Mouse (Mus musculus) ovary, adult 18-20 months (tissue): Measurements from ENCODE around the gene Gm21974.
A peak's percentile ranks its signal among the peaks of the same experiment; 100 is the strongest.
"Not testable (repeated sequence)": the region's sequence is repeated elsewhere in the genome, so short reads cannot be mapped to it uniquely, and the experiment has no call there.

Experiments used
- DNase-seq: peaks from one replicate; pipeline ENCODE4 v3.0.0; 2022; ENCODE audit warnings: low spot score, mixed read lengths

The Gm21974 gene

DNA sequence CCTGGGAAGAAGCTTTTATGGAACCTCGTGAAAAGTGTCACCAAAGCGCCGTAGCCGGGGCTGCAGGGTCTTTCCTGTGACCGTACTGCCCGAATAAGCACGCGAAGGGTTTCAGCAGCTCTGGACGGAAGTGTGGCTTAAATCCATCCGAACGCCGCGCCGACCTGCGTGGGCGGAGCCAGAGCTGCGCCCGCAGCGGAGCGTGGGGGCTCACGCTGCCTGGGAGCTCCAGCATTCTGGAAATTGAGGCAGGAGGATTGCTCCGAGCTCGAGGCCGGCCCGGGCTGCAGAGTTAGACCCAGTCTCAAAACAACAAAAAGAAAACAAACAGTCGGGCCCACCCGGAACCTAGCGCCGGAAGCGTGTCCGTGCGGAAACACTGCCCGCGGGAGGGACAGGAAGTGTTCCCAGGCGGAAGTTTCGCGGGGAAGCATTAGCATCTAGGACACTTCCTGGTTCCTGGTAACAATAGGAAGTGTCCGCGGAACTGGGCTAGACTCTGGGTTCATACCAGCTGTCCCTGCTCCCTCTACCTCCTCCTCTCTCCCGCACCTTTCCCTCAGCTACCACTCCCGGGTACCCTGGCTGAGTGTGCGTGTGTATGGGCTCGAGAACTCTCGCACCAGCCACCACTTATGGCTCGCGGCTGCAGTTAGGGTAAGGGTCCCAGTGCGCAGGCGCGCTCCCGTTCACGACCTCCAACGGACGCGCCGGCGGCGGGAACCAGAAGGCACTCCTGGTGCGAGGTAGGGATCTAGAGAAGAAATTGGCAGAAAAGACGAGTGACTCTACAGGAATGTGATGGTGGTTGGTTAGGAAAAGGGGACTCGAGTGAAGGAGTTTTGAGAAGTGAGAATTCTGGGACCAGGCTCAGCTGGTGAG lies 18.5 kb downstream of the Gm21974 start, which contains the start of gene Zfp668:
Zfp668 (minus strand) TSS at position 362 of the 882 bp plus-strand sequence.
- DNase-seq: peak; percentile 79

DNA sequence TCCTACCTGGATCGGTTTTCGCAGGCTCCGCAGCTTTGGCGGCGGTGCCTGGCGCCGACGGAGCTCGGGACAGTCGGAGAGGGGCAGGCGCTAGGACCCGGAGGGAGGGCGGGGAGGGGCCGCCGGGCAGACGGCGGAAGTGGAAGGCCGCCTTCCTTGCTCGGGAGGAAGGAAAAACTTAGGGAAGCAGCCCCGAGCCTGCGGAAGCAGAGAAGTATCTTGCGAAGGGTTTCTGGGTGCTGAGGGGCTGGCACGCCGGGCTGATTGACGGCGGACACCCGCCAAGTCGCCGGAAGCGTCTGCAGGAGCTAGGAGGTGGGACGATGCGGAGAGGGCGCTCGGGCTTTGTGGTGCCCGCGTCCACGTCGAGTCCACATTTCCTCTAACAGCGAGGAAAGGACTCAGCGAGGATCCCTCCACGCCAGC lies 19.2 kb downstream of the Gm21974 start, which contains the start of gene Zfp646:
Zfp646 (plus strand) TSS at position 181 of the 426 bp plus-strand sequence.
- peak; percentile 63 for DNase-seq

DNA sequence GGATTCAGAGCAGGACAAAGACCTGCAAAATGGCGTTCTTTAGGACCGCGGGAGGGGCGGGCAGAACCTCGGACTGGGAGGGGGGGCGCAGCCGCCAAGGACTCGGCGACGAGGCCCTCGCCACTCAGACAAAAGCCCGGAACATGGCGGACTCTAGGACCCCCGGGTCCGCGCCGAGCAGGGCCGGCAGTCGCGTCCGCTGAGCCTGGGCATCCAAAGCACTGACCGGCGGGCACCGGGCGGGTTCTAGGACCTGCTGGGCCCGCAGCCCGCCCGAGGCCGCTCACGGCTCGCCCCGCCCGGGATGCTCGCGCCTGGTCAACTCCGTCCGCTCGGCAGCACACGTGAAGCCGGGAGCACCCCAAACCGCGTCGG lies 19.6 kb downstream of the Gm21974 start:
- peak; percentile 92 for DNase-seq

DNA sequence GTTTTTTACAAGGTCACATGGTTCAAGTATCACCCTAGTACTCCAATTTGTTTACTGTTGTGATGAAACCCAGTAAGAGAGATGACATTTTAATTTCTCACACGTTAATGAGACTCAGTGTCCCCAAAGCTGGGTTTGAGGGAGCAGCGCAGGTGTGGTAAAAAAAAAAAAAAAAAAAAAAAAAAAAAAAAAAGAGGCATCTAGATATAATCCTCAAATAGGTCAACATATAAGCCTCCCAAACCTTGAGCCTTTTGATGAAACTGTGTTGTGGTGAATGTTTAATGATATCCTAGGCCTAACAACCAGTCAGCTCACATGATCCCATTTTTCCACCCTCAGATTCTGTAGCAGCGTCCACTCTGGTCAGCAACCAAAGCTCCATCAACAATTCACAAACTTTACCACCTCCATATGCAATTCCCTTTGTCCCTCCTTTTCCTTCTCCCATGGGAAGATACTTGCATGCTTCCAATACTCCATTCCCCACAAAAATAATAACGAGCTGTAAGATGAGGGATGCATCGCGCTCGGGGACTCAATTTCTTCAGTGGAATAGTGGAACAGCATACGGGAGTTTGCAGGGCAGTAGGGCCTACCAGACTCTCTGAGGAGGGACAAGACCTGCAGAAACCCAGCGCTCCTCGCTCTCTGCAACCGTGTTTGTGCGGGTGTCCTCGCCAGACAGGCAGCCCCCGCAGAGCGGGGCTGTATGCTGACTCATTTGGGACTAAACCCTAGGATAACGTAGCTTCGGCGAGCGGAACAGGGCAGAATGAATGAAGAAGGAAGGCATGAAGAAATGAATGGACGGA lies 20.2 kb downstream of the Gm21974 start:
- DNase-seq: no peak

DNA sequence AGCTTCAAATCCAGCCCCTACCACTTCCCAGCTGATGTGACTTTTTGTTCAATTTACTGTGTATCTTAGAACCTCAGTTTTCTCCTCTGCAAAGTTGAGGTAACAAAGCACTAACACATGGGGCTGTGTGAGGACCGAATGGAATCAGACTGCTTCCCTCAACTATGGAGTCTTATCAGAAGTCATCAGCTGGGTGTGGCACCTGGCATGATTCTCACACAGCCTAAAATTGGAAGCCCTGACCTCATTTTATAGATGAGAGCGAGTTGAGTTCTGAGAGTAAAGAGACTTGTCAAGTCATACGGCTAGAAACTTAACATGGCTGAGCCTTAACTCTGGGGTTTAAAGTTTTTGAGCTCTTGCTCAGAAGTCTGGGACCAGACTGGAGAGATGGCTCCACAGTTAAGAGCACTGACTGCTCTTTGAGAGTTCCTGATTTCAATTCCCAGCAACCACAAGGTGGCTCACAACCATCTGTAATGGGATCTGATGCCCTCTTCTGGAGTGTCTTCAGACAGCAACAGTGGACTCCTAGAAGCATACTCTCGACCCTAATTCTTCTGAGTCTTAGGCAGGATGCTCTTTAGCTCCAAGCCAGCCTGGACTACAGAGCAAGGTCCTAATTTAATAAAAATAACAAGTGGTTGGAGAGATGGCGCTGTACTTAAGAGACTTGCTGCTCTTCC lies 25.0 kb downstream of the Gm21974 start:
- DNase-seq: no peak

DNA sequence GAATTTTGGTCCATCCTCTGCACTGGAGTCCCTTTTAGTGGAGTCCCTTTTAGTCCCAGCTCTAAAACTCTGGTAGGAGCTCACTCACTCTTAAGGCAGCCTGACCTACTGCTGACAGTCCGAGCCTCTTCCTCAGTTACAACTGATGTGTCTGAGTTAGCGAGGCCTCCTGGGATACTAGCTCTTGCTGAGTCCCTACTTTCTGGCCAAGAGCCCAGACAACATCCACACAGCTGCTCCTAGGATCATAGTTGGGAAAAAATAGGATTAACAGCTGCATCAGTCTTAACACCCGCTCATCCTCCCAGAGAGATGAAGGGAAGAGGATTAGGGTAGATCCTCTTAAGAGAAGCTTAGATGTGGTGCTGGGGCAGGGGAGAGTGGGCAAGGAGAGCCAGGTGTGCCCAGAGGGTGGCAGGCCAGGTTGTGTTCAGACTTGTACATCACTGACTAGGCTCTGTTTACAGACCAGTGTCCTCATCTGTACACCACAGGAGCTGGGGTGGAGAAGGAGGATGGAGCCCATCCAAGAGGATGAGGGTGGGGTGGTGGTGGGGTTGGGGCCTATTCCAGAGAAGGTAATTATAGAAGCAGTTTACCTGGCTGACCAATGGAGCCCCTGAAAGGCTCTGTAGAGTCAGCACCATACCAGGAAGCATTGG lies 26.0 kb downstream of the Gm21974 start:
- no peak for DNase-seq

DNA sequence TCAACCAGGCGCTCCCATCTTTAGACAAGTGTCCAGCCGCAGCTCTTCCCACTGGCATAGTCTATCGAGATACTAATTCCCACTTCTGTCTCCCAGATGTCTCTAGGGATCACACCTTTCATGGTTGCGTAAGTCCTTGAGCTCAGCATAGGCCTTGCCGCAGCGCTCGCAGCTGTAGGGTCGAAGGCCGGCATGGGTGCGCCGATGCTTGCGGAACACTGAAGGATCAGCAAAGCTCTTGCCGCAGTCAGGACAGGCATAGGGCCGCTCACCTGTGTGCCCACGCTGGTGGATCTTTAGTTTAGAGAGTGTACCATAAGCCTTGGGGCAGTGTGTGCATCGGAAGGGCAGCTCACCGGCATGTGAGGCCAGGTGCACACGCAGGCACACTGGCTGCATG lies 27.6 kb downstream of the Gm21974 start:
- no peak for DNase-seq

DNA sequence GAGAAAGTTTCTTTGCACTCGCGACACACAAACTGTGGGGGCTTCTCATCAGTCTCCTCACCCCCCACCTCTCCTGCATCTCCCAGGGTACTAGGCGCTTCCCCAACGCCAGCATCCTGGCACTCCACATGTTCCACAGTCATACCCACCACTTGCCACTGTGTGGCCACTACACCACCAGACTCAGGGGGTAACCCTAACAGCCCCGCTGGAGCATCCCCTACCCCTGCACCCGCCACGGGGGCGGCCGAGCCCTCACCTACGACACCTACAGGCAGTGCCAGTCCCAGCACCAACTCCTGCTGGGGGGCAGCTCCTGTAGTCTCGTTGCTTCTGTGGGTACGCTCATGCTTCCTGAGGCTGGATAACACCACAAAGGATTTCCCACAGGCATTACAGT lies 28.8 kb downstream of the Gm21974 start:
- no peak for DNase-seq

DNA sequence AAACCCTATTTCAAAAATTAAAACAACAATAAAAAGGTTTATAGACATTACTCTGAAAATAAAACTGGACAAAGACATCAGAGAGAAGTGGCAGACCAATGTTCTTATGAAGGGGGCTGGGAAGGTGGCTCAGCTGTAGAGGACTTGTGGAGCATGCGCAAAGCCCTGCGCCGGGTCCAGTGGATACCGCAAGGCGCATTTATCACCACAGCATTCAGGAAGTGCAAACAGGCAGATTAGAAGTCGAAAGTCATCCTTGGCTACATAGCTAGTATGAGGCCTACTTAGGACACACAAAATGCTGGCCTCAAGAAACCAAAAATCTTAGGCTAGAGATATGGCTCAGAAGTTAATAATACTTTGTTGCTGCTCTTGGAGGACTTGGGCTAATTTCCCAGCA lies 37.0 kb downstream of the Gm21974 start:
- no peak for DNase-seq

DNA sequence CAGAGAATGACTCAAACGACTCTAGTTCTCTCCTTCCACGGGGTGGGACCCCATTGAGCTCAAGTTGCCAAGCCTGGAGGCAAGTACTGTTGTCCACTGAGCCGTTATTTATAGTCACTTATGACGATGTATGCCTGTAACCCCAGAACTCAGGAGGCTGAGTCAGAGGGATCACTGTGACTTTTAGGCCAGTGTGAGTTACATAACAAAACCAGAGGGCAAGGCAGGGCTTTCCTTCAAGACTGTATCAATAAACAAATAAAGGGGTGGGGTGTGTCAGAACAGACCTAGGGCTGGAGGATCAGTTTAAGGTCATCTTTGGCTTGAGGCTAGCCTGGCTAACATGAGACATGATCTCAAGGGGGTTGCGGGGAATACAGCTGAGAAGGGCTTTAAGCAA lies 44.3 kb downstream of the Gm21974 start:
- no peak for DNase-seq

DNA sequence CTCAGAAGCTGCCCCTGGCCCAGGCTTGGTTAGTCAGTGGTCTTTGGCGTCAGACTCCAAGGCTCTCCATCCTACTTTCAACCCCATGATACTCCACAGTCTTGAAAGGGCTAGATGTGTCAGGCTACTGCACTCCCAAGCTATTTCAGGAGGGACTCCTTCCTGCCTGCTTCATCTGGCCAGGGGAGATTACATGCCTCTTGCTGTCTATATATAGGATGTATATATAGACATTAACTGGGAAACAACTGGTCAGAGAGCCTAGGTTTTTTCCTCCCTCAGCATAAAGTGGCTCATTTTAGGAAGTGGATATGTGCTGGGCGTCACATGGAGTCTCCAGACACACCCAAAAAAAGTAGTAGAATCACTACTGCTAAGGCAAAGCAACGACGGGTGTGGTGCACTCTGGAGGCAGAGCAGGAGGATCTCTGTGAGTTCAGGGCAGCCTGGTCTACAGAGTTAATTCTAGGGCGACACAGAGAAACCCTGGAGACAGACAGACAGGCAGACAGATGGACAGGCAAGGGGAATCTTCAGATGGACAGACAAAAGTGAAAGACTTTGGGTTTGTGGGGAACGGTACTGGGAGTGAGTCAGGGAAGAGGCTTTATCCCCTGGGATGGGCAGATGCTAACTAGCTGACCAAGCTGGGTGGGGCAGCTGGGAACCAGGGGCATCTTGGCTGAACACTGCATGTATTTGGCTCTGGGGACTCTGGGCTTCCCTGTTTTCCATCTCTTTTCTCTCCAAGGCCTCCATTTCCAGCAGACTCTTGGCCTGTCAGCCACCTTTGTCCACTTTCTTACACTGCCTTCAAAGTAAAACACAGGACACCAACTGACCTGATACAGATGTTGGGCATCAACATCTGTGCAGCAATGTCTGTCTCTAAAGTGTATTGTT lies 45.0 kb downstream of the Gm21974 start:
- DNase-seq: no peak

DNA sequence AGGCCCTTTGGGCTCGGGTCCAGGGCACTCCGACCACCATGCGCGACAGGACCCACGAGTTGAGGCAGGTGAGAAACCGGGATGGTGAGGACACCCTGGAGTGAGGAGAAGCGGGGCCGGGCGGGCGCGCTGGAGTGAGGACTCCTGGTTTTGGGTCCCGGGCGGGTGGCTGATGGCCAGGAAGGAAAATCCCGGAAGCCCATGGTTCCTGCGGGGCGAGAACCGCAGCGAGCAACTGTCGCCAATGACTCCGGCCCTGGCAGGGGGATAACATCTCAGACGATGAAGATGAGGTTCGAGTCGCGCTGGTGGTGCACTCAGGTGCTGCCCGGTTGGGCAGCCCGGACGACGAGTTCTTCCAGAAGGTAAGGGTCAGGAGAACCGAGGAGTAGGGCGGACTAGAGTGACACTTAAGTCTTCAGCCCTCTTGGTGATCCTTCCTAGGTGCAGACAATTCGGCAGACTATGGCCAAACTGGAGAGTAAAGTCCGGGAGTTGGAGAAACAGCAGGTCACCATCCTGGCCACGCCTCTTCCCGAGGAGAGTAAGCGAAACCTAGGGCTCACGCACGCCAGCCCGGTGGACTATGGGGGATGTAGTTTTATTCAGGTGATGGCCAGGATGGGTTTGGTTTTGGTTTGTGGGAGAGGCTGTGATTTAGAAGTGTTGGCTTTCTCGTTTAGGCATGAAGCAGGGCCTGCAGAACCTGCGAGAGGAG lies 53.1 kb downstream of the Gm21974 start:
- DNase-seq: peak; percentile 66

DNA sequence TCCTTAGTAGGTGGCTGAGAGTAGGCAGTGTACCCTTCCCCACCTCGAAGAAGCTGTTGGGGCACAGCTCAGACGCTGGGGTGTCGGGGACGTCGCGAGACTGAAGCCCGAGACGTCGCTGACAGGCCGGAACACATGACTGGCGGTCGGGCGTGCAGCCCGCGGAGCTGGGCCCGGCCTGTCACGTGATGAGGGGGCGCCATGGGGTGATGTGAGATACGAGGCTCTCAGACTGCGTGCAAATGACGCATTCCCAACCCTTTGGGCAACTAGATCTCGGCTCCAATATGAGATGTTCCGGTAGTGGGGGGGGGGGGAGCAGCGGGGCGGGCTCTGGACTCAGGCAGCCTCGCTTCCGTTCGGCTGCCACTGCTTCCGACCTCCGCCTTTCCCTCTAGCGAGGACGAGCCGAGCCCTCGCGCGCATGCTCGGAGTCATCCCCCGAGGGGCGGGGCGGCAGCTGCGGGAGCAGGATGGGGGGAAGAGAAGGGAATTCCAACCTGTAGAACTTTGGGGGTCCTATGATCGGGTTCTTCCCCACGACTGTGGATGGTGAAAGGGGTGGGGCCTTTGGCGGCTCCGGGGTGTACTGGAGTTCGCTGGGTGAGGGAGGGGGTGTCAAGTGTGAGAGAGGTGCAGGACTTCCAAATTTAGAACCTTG lies 53.8 kb downstream of the Gm21974 start:
- peak; percentile 91 for DNase-seq

DNA sequence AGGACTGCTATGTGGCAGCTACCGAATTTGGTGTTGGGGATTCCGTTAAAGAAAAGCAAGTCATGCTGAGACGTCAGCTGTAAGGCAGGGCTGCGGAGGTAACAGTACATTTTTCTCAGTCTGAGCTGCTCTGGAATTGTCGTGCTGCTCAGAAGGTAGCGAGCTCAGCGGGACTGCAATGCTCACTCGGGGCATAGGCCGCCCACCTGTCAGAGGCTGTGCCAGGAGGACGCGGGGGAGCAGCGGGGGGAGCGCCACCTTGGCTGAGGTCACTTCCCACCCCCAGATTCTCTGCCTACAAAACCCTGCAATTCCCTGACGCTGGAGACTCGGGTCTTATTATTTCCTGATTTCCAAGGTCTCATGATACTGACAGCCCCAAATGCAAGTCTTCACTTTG lies 54.4 kb downstream of the Gm21974 start:
- peak; percentile 34 for DNase-seq

DNA sequence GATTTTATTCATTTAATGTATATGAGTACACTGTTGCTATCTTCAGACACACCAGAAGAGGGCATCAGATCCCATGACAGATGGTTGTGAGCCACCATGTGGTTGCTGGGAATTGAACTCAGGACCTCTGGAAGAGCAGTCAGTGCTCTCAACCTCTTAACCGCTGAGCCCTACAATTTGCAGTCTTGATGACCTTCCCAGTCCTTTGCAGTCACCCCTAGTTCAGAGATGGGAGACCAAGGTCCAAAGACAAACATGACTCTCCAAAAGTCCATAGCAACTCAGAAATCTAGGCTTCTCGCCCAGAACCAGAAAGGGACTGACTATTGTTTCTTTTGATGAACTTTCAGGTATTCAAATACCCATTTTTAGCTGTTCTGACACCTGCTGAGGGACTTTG lies 55.2 kb downstream of the Gm21974 start:
- not testable (repeated sequence) for DNase-seq

DNA sequence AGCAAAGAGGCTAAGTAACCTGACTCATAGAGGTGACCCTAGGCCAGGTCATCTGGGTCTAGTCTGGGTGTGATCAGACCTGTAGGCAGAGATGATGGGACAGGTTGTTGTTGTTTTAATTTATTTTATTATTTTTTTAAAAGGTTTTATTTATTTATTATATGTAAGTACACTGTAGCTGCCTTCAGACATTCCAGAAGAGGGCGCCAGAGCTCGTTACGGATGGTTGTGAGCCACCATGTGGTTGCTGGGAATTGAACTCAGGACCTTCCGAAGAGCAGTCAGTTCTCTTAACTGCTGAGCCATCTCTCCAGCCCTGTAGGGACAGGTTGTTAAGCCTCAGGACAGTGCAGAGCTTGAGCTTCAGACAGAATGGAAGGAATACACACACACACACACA lies 57.4 kb downstream of the Gm21974 start:
- not testable (repeated sequence) for DNase-seq

DNA sequence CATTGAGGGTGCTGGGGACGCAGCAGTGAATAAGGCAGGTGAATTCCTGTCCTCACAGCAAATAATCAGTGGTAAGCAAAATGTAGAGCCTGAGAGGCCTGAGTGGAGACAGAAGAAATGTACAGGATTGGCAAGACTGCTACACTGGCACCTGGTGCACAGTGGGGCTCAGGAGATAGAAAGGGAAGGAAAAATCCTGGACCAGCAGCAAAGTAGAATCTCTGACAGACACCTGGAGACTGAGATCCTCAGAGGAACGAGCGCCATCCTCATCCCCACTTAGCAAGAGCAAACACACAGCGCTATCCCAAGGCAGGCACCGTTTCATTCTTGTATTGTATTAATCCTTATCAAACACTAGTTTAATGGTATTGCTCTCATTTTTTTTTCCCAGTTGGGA lies 57.8 kb downstream of the Gm21974 start:
- no peak for DNase-seq
